ENCODE assay signal across 28 mouse cellular contexts in genomic region chr6:91889255-91889906, GRCm38 (mm10). TPM values are rescaled to one million over a fixed set of nuclear protein-coding genes. Genes with fewer than 3 reads are reported as not detected.
"Had no signal": no experiment of that assay in that cellular context is flagged by ENCODE, and none has a peak within 500 bp of the region (broad histone marks: within the 10 kb centered on the region; RNA-seq: fewer than 3 reads in every experiment).

No protein-coding gene starts in this region.

- H3K27ac ChIP-seq: heart, embryonic 13.5 days; heart, embryonic 15.5 days; hindbrain, embryonic 13.5 days; hindbrain, embryonic 15.5 days; hindbrain, postnatal 0 days; kidney, embryonic 15.5 days; kidney, postnatal 0 days; layer of hippocampus, adult 2 months; left cerebral cortex, adult 2 months; limb, embryonic 10.5 days; limb, embryonic 12.5 days; liver, embryonic 13.5 days; liver, embryonic 15.5 days had no signal

- H3K4me3 ChIP-seq: heart, embryonic 13.5 days; heart, embryonic 15.5 days; hindbrain, embryonic 13.5 days; hindbrain, embryonic 15.5 days; kidney, embryonic 15.5 days; layer of hippocampus, adult 2 months; left cerebral cortex, adult 2 months; limb, embryonic 10.5 days; limb, embryonic 12.5 days; liver, embryonic 13.5 days; liver, embryonic 15.5 days had no signal

- H3K27me3 ChIP-seq: heart, embryonic 13.5 days; heart, embryonic 15.5 days; hindbrain, embryonic 13.5 days; hindbrain, embryonic 15.5 days; kidney, embryonic 15.5 days; limb, embryonic 12.5 days; liver, embryonic 13.5 days; liver, embryonic 15.5 days had no signal

- DNase-seq: gastrocnemius, postnatal 14 days; gastrocnemius, postnatal 36 days; heart, adult 18-20 months; heart, postnatal 14 days; heart, postnatal 36 days; kidney, adult 11 months; kidney, adult 2 months; kidney, adult 9 months; kidney, postnatal 14 days; kidney, postnatal 36 days; liver; liver, embryonic 13.5 days; liver, postnatal 0 days had no signal

- H3K9me3 ChIP-seq: heart, embryonic 13.5 days; heart, embryonic 15.5 days; hindbrain, embryonic 13.5 days; hindbrain, embryonic 15.5 days; kidney, embryonic 15.5 days; limb, embryonic 10.5 days; limb, embryonic 12.5 days; liver, embryonic 13.5 days; liver, embryonic 15.5 days had no signal

- H3K9ac ChIP-seq: heart, embryonic 13.5 days; heart, embryonic 15.5 days; hindbrain, embryonic 13.5 days; hindbrain, embryonic 15.5 days; kidney, embryonic 15.5 days; limb, embryonic 12.5 days; liver, embryonic 13.5 days; liver, embryonic 15.5 days; liver, postnatal 0 days had no signal

- ATAC-seq: hindbrain, postnatal 0 days; intestine, embryonic 16.5 days; liver, postnatal 0 days had no signal

- H3K4me2 ChIP-seq: heart, embryonic 11.5 days; heart, embryonic 13.5 days; heart, embryonic 15.5 days; hindbrain, embryonic 13.5 days; hindbrain, embryonic 15.5 days; kidney, embryonic 15.5 days; limb, embryonic 12.5 days; liver, embryonic 11.5 days; liver, embryonic 13.5 days; liver, embryonic 15.5 days had no signal

- H3K4me1 ChIP-seq: heart, embryonic 13.5 days; heart, embryonic 15.5 days; hindbrain, embryonic 13.5 days; hindbrain, embryonic 15.5 days; kidney, embryonic 15.5 days; limb, embryonic 10.5 days; limb, embryonic 12.5 days; liver, embryonic 13.5 days; liver, embryonic 15.5 days had no signal

RNA-seq across cellular contexts. Expression of gene 4930590J08Rik, which starts 13.2 kb away (rescaled TPM):
- polyA plus RNA-seq: liver, embryonic 13.5 days had no signal
